8 mouse cellular contexts compared by ENCODE assay signal in genomic region chr5:148398766-148399659, GRCm38 (mm10). TPM values are rescaled to one million over a fixed set of nuclear protein-coding genes. Genes with fewer than 3 reads are reported as not detected.
A peak's percentile ranks its signal among the peaks of the same experiment; 100 is the strongest.
DNase-seq lines count a peak whose midpoint lies in the region; ATAC-seq and TF ChIP-seq lines count a peak whose summit lies in the region.

No protein-coding gene starts in this region.

- WGBS in embryonic facial prominence, embryonic 10.5 days: 4% methylated on average over 58 of the region's 58 CpGs
- under 1% methylated on average over 56 of the region's 58 CpGs for WGBS in heart, embryonic 13.5 days
- WGBS in lung, embryonic 14.5 days: under 1% methylated on average over 58 of the region's 58 CpGs
- 2% methylated on average over 58 of the region's 58 CpGs for WGBS in neural tube, embryonic 15.5 days

- no peak for TF ChIP-seq CTCF in lung, embryonic 14.5 days (IDR thresholded peaks at IDR 0.05; ENCODE audit: low read depth)

- peak overlapping the region; percentile 89 for H3K27ac ChIP-seq in embryonic facial prominence, embryonic 10.5 days (replicated peaks)
- peak overlapping the region; percentile 62 for H3K27ac ChIP-seq in heart, embryonic 13.5 days (replicated peaks)
- H3K27ac ChIP-seq in lung, embryonic 14.5 days (ENCODE audit: low read depth): 0 out of 2 replicates have a peak overlapping the region, but pooled peaks have one; percentile 65
- peak overlapping the region; percentile 84 for H3K27ac ChIP-seq in neural tube, embryonic 15.5 days (replicated peaks)

- H3K4me2 ChIP-seq in heart, embryonic 13.5 days: peak overlapping the region; percentile 83
- peak overlapping the region; percentile 99 for H3K4me2 ChIP-seq in lung, embryonic 14.5 days
- peak overlapping the region; percentile 94 for H3K4me2 ChIP-seq in neural tube, embryonic 15.5 days

- peaks cover 14% of the 10 kb centered on the region for H3K36me3 ChIP-seq in embryonic facial prominence, embryonic 10.5 days (replicated peaks)
- H3K36me3 ChIP-seq in heart, embryonic 13.5 days: peaks cover 21% of the 10 kb centered on the region
- H3K36me3 ChIP-seq in lung, embryonic 14.5 days (ENCODE audit: insufficient read depth): no peaks in the 10 kb centered on the region
- no peaks in the 10 kb centered on the region for H3K36me3 ChIP-seq in neural tube, embryonic 15.5 days

- peak overlapping the region; percentile 91 for H3K4me3 ChIP-seq in embryonic facial prominence, embryonic 10.5 days
- peak overlapping the region; percentile 69 for H3K4me3 ChIP-seq in heart, embryonic 13.5 days
- peak overlapping the region; percentile 82 for H3K4me3 ChIP-seq in lung, embryonic 14.5 days (ENCODE audit: low read depth, low read length)
- H3K4me3 ChIP-seq in neural tube, embryonic 15.5 days (replicated peaks): peak overlapping the region; percentile 81

- H3K27me3 ChIP-seq in embryonic facial prominence, embryonic 10.5 days (replicated peaks; ENCODE audit: low read depth, poor library complexity, severe bottlenecking): peaks cover 22% of the 10 kb centered on the region
- H3K27me3 ChIP-seq in heart, embryonic 13.5 days (replicated peaks): peaks cover 9% of the 10 kb centered on the region; the same call in 1 of the 2 replicates
- no peaks in the 10 kb centered on the region for H3K27me3 ChIP-seq in lung, embryonic 14.5 days (ENCODE audit: insufficient read depth, low read length)
- H3K27me3 ChIP-seq in neural tube, embryonic 15.5 days (replicated peaks): 0 out of 2 replicates have a peak, but pooled peaks cover 3% of the 10 kb centered on the region

- H3K4me1 ChIP-seq in embryonic facial prominence, embryonic 10.5 days: peaks cover 27% of the 10 kb centered on the region
- peaks cover 20% of the 10 kb centered on the region for H3K4me1 ChIP-seq in heart, embryonic 13.5 days
- H3K4me1 ChIP-seq in lung, embryonic 14.5 days (ENCODE audit: insufficient read depth): no peaks in the 10 kb centered on the region; the same call in 1 of the 2 replicates
- H3K4me1 ChIP-seq in neural tube, embryonic 15.5 days: peaks cover 22% of the 10 kb centered on the region

- peak; percentile 57 for ATAC-seq in heart, embryonic 13.5 days (ENCODE audit: extremely low read depth, insufficient number of reproducible peaks, low FRiP score, low TSS enrichment)
- ATAC-seq in lung, embryonic 14.5 days (ENCODE audit: insufficient read depth): peak; percentile 86
- ATAC-seq in neural tube, embryonic 15.5 days (ENCODE audit: low FRiP score): peak; percentile 81

- no peaks in the 10 kb centered on the region for H3K9me3 ChIP-seq in embryonic facial prominence, embryonic 10.5 days
- no peaks in the 10 kb centered on the region for H3K9me3 ChIP-seq in heart, embryonic 13.5 days
- H3K9me3 ChIP-seq in lung, embryonic 14.5 days (ENCODE audit: low read depth, low read length): no peaks in the 10 kb centered on the region
- no peaks in the 10 kb centered on the region for H3K9me3 ChIP-seq in neural tube, embryonic 15.5 days (replicated peaks)

- DNase-seq in A20 (ENCODE audit: low read depth, low spot score): peak; percentile 75
- DNase-seq in T-cell, adult 2 months (ENCODE audit: low spot score): peak; percentile 83
- peak; percentile 67 for DNase-seq in embryonic facial prominence, embryonic 10.5 days (ENCODE audit: low spot score)
- peak; percentile 46 for DNase-seq in kidney, postnatal 14 days
- peak; percentile 64 for DNase-seq in lung, embryonic 14.5 days
- peak; percentile 19 to 56 for DNase-seq in urinary bladder, adult 18-20 months (ENCODE audit: low spot score in 2 of 2)

- peak overlapping the region; percentile 84 for H3K9ac ChIP-seq in heart, embryonic 13.5 days
- H3K9ac ChIP-seq in lung, embryonic 14.5 days: peak overlapping the region; percentile 84
- H3K9ac ChIP-seq in neural tube, embryonic 15.5 days (replicated peaks): peak overlapping the region; percentile 81

RNA-seq across cellular contexts. Expression of gene Slc7a1, which starts 0.7 kb away (rescaled TPM):
- 13.0 and 13.5 TPM in 2 replicates for polyA plus RNA-seq in embryonic facial prominence, embryonic 10.5 days (2016; fragmentation: Nextera tagmentation; extraction: Ambion mirVana)
- 16.2 and 17.3 TPM in 2 replicates for polyA plus RNA-seq in heart, embryonic 13.5 days (2015; fragmentation: Nextera tagmentation; extraction: Ambion mirVana)
- polyA plus RNA-seq in lung, embryonic 14.5 days (2014; fragmentation: Nextera tagmentation; extraction: Ambion mirVana): 28.9 and 31.3 TPM in 2 replicates
- polyA plus RNA-seq in neural tube, embryonic 15.5 days (2015; fragmentation: Nextera tagmentation; extraction: Ambion mirVana): 40.0 and 43.3 TPM in 2 replicates

Comparison
In these comparisons a context has a peak if more than half of its experiments do, and no peak if none do; other contexts are left out.
1. Peak in every context shown above with its lines: DNase-seq, ATAC-seq, H3K4me3 ChIP-seq and H3K27ac ChIP-seq.